Mouse (Mus musculus) left cerebral cortex, postnatal 25 days (tissue): ENCODE data around the gene Galnt4. TPM values are rescaled to one million over a fixed set of nuclear protein-coding genes. Genes with fewer than 3 reads are reported as not detected.

Experiments used
- DNase-seq, 2 experiments: peaks; one replicate each; pipeline ENCODE4 v3.0.0; 2022; ENCODE audit warnings: low spot score in 2 of 2, mixed read lengths in 1 of 2
- intact Hi-C: fragments of 180-260 bp; cut with DNase I; formaldehyde crosslinking; loops from one replicate; pipeline ENCODE4 v1.15.1; 2025
- total RNA-seq, 2 experiments: library from RNA; stranded (reverse); gene quantifications; 2 replicates each; pipeline ENCODE4 v1.2.3; 2021

The Galnt4 gene
- 1 to 10 TPM; 3.1 to 3.4 TPM for total RNA-seq

DNA sequence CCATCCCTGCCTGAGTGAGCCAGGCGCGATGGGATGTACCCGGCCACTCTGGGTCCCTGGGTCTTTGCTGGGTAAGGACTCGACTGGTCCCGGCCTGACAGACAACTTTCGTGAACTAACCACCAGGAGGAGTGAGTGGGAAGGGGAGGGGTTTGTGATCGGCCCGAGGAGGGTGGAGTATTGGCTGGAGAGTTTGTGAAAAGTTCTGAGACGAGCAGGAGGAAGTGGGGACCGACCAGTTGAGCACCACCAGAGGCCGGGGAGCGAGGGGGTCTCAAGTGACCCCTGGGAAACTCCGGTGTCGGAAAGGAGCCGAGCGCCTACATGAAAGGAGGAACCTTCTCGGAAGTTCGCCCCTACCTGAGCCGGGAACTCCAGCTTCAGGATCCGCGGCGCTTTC lies at the start of gene Galnt4:
TSS of gene Galnt4 (plus strand) at position 196 of the 400 bp plus-strand sequence.
- intact Hi-C loops = loop anchor here (1.0 kb wide), 1 partner anchor 507 kb away; no protein-coding TSS in a partner anchor
- DNase-seq = peak; percentile 53 to 66

DNA sequence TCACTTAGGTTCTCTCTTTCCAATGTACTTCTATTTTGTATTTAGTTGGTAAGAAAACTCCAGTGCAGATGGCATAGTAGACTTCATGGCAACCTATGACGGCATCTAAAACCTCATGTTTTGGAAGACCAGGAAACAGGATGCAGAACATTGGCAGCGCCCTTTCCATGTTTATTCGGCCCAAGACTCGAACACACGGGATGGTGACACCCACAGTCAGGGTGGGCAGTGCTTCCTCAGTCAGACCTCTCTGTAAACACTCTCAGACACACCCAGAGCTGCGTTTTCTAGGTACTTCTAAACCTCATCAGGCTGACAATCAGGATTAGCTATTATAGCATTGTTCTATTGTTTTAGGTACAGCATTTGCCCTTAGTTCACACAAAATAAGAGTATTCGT lies 47.4 kb upstream of the Galnt4 start:
- intact Hi-C loops = no loop called here
- DNase-seq = no peak

DNA sequence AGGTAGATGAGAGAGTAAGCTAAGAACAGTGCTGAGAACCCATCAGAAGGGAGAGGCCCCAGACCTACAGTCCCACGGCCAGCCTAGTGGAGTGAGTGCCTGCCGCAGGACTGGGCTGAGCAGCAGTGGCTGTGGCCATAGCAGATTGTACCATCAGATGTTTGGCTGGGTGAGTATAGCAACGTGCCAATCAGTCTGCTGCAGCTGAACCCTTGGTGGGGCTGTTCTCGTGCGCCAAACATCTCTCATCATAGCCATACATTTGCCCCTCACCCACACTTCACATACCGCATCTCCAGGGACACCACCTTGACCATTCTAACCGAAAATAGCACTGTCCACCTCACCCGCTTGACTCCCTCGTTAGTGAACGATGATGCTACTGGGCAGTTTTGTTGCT lies 46.5 kb upstream of the Galnt4 start:
- intact Hi-C loops = no loop called here
- no peak for DNase-seq

DNA sequence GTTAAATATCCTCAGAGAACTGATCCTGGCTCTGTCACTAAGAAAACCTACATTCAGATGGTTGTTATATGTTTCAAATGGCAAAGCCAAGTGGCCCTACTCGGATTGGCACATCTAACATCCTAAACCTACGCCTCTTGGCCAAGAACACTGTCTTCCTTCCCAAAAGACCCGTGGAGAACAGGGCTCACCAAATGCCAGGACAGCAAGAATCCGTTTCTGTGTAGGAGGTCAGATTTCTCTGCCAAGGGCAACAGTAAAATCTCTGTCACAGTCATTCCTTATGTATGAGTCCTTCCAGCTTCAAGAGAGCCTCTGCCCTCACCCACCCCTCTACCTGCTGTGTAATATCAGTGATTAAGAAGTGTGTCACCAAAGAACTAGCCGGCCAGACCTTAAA lies 45.4 kb upstream of the Galnt4 start:
- DNase-seq = no peak
- intact Hi-C loops = no loop called here

DNA sequence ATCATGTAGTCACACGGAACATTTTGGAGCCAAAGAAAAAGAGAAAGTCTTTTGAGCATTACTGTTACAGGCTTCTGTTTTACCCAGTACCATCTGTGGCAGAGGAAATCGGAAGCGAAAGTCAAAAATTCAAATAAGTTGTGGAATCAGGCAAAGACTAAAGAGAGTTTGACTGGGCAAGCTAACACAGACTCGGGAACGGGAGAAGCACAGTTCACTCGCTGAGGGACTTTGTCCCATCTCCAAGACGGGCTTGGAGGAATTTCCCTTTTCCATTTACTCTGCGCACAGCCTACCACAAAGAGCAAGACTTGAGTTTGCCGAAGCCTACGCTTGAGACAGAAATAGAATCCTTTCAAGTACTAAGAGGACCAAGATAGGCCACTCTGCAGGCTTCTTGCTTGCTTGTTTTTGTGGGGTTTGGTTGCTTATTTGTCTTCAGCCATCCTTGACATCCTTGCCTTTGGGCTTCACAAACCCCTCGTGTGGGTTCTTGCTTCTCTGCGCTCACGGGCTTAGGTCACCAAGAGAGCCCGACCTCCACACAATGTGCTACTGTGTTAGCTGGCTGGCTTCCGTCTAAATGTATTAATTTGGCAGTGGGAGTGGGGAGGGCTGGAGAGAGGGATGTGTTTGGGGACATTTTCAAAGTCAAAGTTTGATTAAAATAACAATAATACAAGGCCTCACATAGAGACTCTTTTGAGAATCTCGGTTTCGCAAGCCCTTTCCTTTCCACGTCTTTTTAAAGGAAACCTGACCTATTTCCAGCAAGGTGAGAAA lies 31.7 kb upstream of the Galnt4 start:
- peak; percentile 38 to 81 for DNase-seq
- intact Hi-C loops = no loop called here

DNA sequence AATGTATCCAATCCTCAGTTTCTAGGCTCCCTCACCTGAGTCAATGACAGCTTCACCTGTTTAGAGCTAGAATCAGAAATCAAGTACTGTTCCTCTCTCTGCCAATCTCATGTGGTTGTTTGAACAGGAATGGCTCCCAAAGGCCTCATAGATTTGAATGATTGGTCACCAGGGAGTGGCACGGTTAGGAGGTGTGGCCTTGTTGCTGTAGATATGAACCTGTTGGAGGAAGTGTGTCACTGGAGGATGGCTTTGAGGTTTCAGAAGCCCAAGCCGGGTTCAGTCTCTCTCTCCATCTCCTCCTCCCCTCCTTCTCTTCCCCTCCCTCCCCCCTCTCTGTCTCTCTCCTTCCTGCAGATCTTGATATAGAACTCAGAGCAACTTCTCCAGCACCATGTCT lies 29.3 kb upstream of the Galnt4 start:
- no peak for DNase-seq
- intact Hi-C loops = no loop called here

DNA sequence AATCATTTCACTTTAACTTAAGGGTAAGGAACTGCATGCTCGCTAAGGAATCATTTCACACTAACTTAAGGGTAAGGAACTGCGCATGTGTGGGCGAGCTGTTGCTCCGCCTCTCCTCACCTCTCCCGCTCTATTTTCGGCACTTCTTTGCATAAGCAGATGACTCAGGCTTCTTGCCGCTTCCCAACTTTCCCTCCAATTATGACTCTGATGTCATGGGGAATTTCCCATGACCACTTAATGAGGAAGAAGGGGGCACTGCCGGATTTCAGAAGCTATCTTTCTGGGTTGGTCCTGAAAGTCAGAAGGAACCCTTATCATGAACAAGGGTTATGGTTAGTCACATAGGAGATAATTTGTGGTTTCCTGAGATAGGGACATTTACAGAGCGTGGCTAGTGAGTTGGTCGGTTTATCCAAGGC lies 26.4 kb upstream of the Galnt4 start:
- peak; percentile 57 to 94 for DNase-seq
- intact Hi-C loops = loop anchor here (5.0 to 10.0 kb wide), 4 partner anchors 164 to 1707 kb away; no protein-coding TSS in a partner anchor

DNA sequence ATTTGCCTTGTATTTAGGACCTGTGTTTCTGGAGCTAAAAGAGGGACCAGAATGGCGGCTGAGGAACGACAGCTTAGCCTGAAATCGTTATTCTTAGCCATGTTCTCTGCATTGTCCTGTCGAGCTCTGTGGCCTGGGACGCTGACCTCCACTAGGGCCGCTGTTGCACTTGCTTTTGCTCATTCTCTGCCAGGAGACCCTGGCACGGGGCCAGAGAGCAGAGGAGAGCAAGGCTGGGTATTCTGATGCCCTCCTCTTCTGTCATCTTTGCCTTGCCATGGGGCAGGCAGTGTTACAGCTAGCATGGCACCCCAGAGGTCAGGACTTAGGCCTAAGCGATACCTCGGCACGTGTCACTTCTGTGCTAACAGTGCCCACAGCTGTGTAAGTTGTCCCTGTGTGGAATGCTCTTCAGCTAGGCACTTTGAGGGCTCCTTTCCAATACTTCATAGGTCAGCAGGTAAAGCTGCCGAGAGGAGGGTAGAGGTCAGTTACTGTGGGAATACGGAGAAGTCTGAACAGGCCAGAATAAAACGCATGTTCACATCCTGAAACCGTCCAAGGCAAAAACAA lies 24.4 kb upstream of the Galnt4 start:
- intact Hi-C loops = loop anchor here (2.0 to 10.0 kb wide), 6 partner anchors 166 to 1709 kb away; no protein-coding TSS in a partner anchor

DNA sequence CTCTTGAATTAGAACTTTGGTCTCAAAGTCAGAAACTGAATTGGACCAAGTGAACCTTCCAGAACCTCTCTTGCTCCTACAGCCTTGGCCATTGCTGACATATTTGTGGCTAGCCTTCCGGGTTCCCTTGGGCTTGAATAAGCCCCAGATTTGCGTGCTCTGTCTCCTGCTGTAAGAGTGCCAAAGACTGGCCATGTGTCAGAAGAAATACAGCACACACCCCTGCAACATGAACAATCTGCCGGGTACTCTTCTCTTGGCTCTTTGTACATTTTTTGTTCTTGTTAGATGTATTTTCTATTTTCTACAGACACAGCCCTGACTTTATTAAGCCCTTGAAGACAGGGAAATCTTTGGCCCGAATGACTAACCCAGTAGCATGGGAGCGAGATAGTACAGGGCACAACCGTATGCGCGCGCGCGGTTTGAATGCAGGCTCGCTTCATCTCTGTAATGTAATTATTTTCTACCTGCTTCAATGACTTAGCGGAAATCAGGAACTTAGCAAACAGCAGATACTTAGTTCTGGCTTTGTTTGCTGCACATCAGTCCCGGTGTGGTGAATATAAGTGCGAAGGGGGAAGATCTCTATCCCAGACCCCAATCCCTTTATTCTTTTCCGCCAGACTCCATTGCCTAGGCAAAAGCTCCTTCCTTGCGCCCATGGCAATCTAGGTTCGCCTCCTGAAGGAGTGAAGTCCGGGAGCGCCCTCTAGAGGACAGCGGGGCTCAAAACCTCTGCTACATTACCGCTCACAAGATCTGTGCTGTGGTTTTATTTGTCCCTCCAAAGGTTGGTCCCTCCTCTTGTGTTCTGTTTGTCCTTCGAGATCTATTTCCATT lies 23.3 kb upstream of the Galnt4 start:
- intact Hi-C loops = loop anchor here (2.0 to 10.0 kb wide), 6 partner anchors 167 to 1710 kb away; no protein-coding TSS in a partner anchor
- peak; percentile 82 to 94 for DNase-seq

More for the DNA sequence above, 24.4 kb upstream of the Galnt4 start:
- DNase-seq = no peak

DNA sequence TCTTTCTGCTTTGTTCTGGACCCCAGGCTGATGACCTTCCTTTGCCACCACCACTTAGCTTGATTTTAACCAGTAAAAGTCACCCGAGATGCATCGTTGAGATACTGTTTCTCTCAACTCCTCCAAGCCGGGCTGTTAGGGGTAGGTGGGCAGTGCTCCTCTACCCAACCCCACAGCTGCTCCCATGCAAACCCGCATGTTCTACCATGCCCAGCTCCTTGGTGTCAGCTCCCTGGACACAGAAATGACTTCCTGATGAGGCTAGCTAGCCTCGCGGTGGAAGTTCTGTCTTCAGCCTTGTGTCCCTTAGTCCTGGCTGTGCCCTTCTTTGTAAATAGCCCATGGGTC lies 22.7 kb upstream of the Galnt4 start:
- intact Hi-C loops = loop anchor here (2.0 to 10.0 kb wide), 3 partner anchors 590 to 1710 kb away; no protein-coding TSS in a partner anchor
- DNase-seq = no peak

DNA sequence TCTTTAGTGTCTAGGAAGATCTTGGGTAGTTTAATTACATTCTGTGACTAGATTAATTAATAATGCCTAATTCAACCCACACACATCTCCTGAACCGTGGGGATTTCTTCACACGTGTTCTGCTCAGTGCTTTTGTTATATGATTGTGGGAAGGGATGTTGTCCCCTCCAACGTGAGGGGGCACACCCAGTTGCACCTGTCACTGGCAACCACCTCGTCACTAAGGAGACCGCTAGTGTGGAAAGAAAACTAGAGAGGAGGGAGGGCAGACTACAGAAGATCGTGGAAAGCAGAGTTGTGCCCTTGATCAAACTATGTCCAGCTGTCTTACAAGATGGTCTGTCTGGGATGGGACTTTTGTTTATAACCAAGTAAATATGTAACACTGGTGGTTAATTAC lies 21.9 kb upstream of the Galnt4 start:
- DNase-seq = no peak
- intact Hi-C loops = loop anchor here (10.0 kb wide), 1 partner anchor 1711 kb away; no protein-coding TSS in a partner anchor

DNA sequence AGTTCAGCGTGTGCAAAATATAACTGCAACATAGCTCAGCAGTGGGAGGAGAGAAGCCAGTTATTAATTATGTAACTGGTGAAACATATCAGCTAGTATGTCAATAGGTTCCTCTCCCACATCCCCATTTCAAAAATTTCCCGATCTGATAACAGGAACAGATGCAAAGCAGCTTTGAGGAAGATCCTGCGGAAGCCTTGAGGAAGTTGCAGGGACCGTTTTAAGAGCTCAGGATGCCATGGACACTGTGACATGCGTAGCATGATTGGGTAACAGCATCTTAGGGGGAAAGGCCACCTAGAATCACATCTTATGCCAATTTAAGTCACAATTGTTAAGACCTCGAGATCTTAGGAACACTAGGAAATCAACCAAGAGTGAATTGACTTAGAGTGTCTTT lies 18.1 kb upstream of the Galnt4 start:
- intact Hi-C loops = loop anchor here (10.0 kb wide), 1 partner anchor 1715 kb away; no protein-coding TSS in a partner anchor
- DNase-seq = no peak

DNA sequence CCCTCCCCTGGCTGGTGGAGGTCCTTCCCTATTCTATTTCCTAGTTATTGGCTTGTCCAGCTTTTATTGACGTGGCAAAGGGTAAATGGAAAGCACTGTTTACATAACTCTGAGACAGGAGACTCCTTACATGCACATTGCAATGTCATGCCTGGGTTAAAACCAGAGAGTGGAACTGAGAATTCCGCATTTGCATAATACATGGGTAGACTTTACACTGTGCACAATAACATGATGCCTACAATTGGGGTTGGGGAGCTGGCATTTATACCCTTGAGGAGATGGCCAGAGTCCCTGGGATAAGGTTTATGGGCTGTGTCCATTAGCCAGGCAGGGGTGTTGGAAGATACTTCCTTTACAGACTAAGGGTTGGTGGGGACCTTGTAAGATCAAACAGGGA lies 14.6 kb upstream of the Galnt4 start:
- intact Hi-C loops = no loop called here
- DNase-seq = no peak

DNA sequence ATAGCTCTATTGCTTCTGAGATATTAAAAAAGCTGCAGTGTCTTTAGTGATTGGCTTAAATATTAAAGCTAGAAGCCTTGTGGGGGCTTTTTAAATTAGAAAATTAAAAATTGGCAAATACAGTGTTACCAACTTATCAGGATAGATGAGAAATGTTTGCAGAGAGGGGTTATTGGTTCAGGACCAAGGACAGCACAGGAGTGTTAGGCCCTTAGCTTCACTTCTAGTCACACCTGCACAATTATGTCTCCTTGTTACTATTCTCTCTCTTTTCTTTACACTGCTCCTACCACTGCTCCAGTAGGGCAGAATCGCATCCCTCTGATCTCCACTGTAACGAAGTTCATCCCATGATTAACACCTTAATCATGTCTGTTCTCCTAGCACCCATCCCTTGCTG lies 12.8 kb upstream of the Galnt4 start:
- intact Hi-C loops = no loop called here
- no peak for DNase-seq

DNA sequence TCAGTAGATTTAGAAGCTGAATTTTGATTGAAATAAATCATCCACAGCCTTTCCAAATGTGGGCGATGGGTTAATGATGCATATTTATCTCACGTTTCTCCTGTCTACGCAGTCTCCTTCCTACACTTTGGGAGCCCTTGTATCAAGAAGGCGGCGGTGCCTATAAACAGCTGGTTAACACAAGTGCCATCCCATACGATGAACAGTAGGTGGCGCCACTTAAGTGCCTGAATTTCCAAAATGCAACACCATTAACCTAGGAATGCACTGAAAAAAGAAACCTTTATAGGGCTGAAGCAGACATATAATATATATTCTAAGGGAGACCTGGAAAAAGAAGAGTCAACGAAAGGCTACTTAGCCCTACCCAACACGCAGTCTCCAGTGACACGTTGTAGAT lies 10.6 kb upstream of the Galnt4 start:
- peak; percentile 62 to 77 for DNase-seq
- intact Hi-C loops = no loop called here

DNA sequence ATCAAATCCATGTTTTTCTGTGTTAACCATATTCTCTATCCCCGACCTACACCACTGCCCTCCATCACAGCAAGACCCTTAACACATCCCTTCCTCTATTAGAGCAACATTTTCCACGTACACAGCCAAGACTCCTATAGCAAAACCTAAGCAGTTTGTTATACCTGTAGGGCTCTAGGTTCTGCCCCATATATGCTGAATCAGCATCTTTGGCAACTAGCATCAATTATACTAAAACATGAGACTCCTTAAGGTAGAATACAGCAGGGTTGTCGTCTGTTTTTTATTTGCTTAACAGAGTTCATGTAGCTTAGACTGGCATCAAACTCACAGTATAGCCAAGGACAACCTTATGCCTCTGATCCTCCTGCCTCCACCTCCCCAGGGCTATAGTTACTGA lies 2.4 kb upstream of the Galnt4 start:
- no peak for DNase-seq
- intact Hi-C loops = no loop called here

DNA sequence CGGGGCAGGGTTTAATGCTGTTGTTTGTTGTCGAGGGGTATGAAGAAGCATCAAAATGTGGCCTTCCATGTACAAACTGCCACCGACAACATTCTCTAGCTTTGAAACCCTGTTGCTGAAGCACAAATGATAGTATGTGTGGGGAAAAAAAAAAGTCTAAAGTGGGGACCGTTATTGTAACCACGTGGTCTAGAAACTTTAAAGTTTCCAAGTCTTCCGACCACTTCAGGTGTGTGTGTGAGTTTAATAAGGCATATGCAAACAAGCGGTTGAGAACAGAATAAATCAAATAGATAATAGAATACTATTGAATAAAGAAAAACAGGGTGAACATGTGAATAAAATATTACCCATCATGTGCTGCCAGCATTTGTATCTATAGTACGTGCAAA lies 1.7 kb upstream of the Galnt4 start:
- DNase-seq = no peak
- intact Hi-C loops = no loop called here

DNA sequence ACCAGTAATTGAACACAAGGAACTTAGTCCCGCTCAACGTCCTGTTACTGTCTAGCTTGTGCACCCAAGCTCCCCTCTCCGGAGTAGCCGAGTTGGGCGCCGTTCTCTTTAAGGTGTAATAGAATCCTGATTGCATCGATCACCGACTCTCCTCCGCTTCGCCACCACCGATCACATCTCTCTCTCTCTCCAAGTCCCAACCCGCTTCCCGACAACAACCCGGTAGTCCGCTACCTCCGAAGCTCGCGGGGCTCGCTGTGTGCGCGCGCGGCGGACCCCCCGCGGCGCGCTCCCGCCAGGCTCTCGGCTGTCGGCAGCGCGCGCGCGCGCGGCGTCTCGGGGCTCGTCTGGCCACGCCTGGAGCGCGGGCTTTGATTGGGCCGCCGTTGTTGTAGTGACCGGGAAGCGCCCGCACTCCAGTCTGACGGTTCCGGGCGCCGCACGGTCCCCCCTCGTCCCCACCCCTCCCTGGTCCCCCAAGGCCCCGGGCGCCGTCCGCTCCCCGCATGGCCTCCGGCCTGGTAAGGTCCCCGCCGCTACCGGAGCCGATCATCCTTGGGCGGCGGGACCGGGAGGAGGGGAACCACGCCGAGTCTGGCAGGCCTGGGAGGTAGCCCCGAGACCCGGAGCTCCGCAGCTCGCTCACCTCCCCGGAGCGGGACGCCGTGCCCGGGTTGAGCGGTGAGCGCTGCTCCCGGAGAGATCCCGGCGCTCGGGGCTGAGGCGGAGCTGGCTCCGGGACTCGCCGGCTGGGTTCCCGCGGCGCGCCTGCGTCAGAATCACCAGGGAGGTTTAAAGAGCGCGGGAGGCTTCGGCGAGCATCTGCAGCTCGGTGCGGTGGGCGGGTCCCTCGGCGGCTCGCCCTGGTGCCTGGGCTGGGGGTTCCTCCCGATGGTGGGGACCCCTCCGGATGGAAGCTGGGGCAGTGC lies 992 bp upstream of the Galnt4 start, which contains the start of gene Poc1b:
TSS of gene Poc1b (plus strand) at position 334 of the 929 bp plus-strand sequence.
- peak; percentile 86 to 87 for DNase-seq
- intact Hi-C loops = loop anchor here (1.0 kb wide), 1 partner anchor 508 kb away; no protein-coding TSS in a partner anchor

DNA sequence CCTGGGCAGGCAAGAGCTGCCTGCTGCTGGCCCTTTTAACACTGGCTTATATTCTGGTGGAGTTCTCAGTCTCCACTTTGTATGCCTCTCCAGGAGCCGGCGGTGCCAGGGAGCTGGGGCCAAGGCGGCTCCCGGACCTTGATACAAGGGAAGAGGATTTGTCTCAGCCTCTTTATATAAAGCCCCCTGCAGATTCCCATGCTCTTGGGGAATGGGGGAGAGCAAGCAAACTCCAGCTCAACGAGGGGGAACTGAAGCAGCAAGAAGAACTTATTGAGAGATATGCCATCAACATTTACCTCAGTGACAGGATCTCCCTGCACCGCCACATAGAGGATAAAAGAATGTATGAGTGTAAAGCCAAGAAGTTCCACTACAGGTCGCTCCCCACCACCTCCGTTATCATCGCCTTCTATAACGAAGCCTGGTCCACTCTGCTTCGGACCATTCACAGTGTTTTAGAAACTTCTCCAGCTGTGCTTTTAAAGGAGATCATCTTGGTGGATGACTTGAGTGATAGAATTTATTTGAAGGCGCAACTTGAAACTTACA lies 548 bp downstream of the Galnt4 start:
- intact Hi-C loops = no loop called here
- no peak for DNase-seq
